Mouse (Mus musculus) layer of hippocampus, adult 18-20 months (tissue): ENCODE data around the gene Vmn1r210. TPM values are rescaled to one million over a fixed set of nuclear protein-coding genes. Genes with fewer than 3 reads are reported as not detected.
"Not testable (repeated sequence)": the region's sequence is repeated elsewhere in the genome, so short reads cannot be mapped to it uniquely, and the experiment has no call there.

Experiments used
- DNase-seq, 2 experiments: peaks; one replicate each; pipeline ENCODE4 v3.0.0; 2022; ENCODE audit warnings: low spot score in 2 of 2
- long read RNA-seq: library from polyadenylated mRNA; stranded (forward); transcript quantifications from one replicate; pipeline ENCODE4 v2.0.0, GENCODE M21; 2021
- total RNA-seq, 2 experiments: library from RNA; stranded (reverse); gene quantifications; 2 replicates each; pipeline ENCODE4 v1.2.3; 2021

Vmn1r210 gene
- total RNA-seq, result not detected
- long read RNA-seq, result 0 reads

- DNase-seq, result no peak
Observed at GRCm38 (mm10) chr13:22831248-22831647, at the start of gene Vmn1r210. TSS of gene Vmn1r210 (minus strand) at chr13:22831348.

- DNase-seq, result no peak
Observed at GRCm38 (mm10) chr13:22879257-22879656, 48.1 kb upstream of the Vmn1r210 start.

GRCm38 (mm10) chr13:22857461-22857860 is 26.3 kb upstream of the Vmn1r210 start, which contains the start of gene Vmn1r211:
TSS of gene Vmn1r211 (minus strand) at chr13:22857561.
- no peak for DNase-seq

GRCm38 (mm10) chr13:22854760-22855159 is 23.6 kb upstream of the Vmn1r210 start:
- no peak for DNase-seq

GRCm38 (mm10) chr13:22846798-22847197 is 15.7 kb upstream of the Vmn1r210 start:
- no peak for DNase-seq

GRCm38 (mm10) chr13:22844304-22844703 is 13.2 kb upstream of the Vmn1r210 start:
- DNase-seq, result not testable (repeated sequence)

GRCm38 (mm10) chr13:22829395-22829794 is 1.8 kb downstream of the Vmn1r210 start:
- DNase-seq, result not testable (repeated sequence)

- DNase-seq, result not testable (repeated sequence)
Observed at GRCm38 (mm10) chr13:22821601-22822000, 9.5 kb downstream of the Vmn1r210 start.

GRCm38 (mm10) chr13:22809582-22809981 is 21.6 kb downstream of the Vmn1r210 start, which contains the start of gene Vmn1r209:
TSS of gene Vmn1r209 (minus strand) at chr13:22809682.
- DNase-seq, result not testable (repeated sequence)

GRCm38 (mm10) chr13:22788096-22788495 is 43.1 kb downstream of the Vmn1r210 start:
- not testable (repeated sequence) for DNase-seq

GRCm38 (mm10) chr13:22784159-22784558 is 47.0 kb downstream of the Vmn1r210 start:
- DNase-seq, result not testable (repeated sequence)

- not testable (repeated sequence) for DNase-seq
Observed at GRCm38 (mm10) chr13:22777300-22777699, 53.8 kb downstream of the Vmn1r210 start, which contains the start of gene Vmn1r208. TSS of gene Vmn1r208 (minus strand) at chr13:22777400.

Other genes starting within 250 kb of the Vmn1r210 start
- not detected for gene Vmn1r205, start 238.3 kb downstream of the Vmn1r210 start, total RNA-seq
- gene Vmn1r206, start 207.1 kb downstream of the Vmn1r210 start, total RNA-seq, result not detected
- gene Vmn1r207-ps, start 101.7 kb downstream of the Vmn1r210 start, total RNA-seq, result under 1 TPM; 0.12 to 0.13 TPM
- gene Vmn1r208, start 53.9 kb downstream of the Vmn1r210 start, total RNA-seq, result not detected
- gene Vmn1r209, start 21.7 kb downstream of the Vmn1r210 start, total RNA-seq, result not detected
- not detected for gene Vmn1r211, start 26.2 kb upstream of the Vmn1r210 start, total RNA-seq
- gene Vmn1r212, start 52.9 kb upstream of the Vmn1r210 start, total RNA-seq, result not detected
- not detected for gene Vmn1r213, start 176.3 kb upstream of the Vmn1r210 start, total RNA-seq
- not detected for gene Vmn1r214, start 199.1 kb upstream of the Vmn1r210 start, total RNA-seq
- not detected for gene Vmn1r215, start 236.7 kb upstream of the Vmn1r210 start, total RNA-seq